Mouse (Mus musculus): ENCODE data around the gene Npm1. TPM values are rescaled to one million over a fixed set of nuclear protein-coding genes. Genes with fewer than 3 reads are reported as not detected.

The Npm1 gene
- total and polyA plus RNA-seq, 3 experiments: 57.6 to 161 (median 136) TPM

DNA sequence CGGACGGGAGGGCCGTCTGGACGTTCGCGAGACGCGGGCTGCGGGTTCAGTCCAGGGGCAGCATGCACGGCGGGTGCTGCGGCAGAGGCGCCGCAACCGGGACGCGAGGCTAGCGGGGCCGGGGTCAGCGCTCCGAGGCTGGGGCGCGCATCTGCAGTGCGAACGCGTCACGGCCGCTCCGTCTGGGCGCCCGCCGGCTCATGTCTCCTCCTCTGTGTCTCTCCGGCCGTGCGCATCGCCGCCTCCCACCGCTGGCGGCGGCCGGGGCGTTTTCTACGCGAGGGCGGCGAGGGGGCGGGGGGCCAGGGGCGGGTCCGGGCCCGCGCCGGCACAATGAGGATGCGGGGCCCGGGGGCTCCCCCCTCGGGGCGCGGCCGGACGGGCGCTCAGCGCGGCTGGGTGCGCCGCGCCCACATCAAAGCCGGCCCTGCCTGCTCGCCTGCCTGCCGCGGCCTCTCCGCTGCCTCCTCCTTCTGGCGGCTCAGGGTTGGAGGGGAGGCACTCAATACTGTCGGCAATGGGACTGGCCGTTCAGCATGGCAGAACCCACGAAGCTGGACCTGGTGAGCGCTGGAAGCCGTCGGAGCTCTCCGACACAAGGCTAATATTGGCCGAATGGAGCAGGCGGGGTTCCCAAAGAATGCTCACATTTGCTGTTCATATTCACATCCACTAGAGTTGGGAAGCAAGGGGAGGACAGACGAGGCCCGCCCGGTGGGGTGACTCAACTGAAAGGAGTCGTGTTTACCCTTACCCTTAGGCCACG, 15.3 kb downstream of the Npm1 start:
- DNase-seq: peak; percentile 65 to 70
- H3K27ac ChIP-seq: no peak overlapping the region
- H3K36me3 ChIP-seq (ENCODE audit: control insufficient read depth, insufficient read depth, low read length): no peaks in the 10 kb centered on the region
- no peaks in the 10 kb centered on the region for H3K79me2 ChIP-seq (replicated peaks; ENCODE audit: control insufficient read depth, insufficient read depth, low read length)
- H3K9ac ChIP-seq (ENCODE audit: low read depth, low read length): peak overlapping the region; percentile 69
- H3K4me3 ChIP-seq: peak overlapping the region; percentile 50
- under 1% methylated on average over 71 of the region's 85 CpGs for WGBS
- no peak for TF ChIP-seq CTCF (IDR thresholded peaks at IDR 0.05)
- TF ChIP-seq EP300 (IDR thresholded peaks at IDR 0.05; ENCODE audit: insufficient read depth, low read depth, low read length): no peak
- TF ChIP-seq POLR2A (IDR thresholded peaks at IDR 0.05; ENCODE audit: insufficient read depth, low read depth, low read length): no peak
- H3K27me3 ChIP-seq (ENCODE audit: control insufficient read depth, insufficient read depth, low read length): 0 out of 2 replicates have a peak, but pooled peaks cover 1% of the 10 kb centered on the region
- intact Hi-C loops (cut with DNase I): loop anchor here (1.0 to 10.0 kb wide), 6 partner anchors 118 to 693 kb away; partner anchors contain the start of gene Ubtd2
- H3K4me1 ChIP-seq (ENCODE audit: control insufficient read depth, insufficient read depth, low read length): no peaks in the 10 kb centered on the region; the same call in 1 of the 2 replicates

GRCm38 (mm10) chr11:33147171-33147571, 15.8 kb downstream of the Npm1 start, which contains the start of gene Fgf18:
Fgf18 (minus strand) TSS chr11:33147400.
- Histone ChIP-seq H3K79me2 (replicated peaks; ENCODE audit: control insufficient read depth, insufficient read depth, low read length) (no peaks in the 10 kb centered on the region), H3K4me3 (peak within 1 kb of the TSS; percentile 50), H3K27ac (peak within 1 kb of the TSS; percentile 47), H3K4me1 (ENCODE audit: control insufficient read depth, insufficient read depth, low read length) (no peaks in the 10 kb centered on the region; the same call in 1 of the 2 replicates), H3K9ac (ENCODE audit: low read depth, low read length) (peak within 1 kb of the TSS; percentile 69), H3K27me3 (ENCODE audit: control insufficient read depth, insufficient read depth, low read length) (0 out of 2 replicates have a peak, but pooled peaks cover 1% of the 10 kb centered on the region), H3K36me3 (ENCODE audit: control insufficient read depth, insufficient read depth, low read length) (no peaks in the 10 kb centered on the region)
- intact Hi-C loops (cut with DNase I): loop anchor here (5.0 to 10.0 kb wide), 2 partner anchors 520 to 692 kb away; partner anchors contain the start of gene Ubtd2
- TF ChIP-seq EP300 (IDR thresholded peaks at IDR 0.05; ENCODE audit: insufficient read depth, low read depth, low read length) (no peak), CTCF (IDR thresholded peaks at IDR 0.05) (0 out of 2 replicates have a peak, but pooled peaks have one; percentile 6)
- peak; percentile 44 to 64 for DNase-seq
- WGBS: under 1% methylated on average over 52 of the region's 53 CpGs

- Histone ChIP-seq H3K4me3 (peak overlapping the region; percentile 50), H3K27me3 (ENCODE audit: control insufficient read depth, insufficient read depth, low read length) (0 out of 2 replicates have a peak, but pooled peaks cover 1% of the 10 kb centered on the region), H3K36me3 (ENCODE audit: control insufficient read depth, insufficient read depth, low read length) (no peaks in the 10 kb centered on the region), H3K27ac (peak overlapping the region; percentile 47), H3K79me2 (replicated peaks; ENCODE audit: control insufficient read depth, insufficient read depth, low read length) (no peaks in the 10 kb centered on the region), H3K4me1 (ENCODE audit: control insufficient read depth, insufficient read depth, low read length) (no peaks in the 10 kb centered on the region; the same call in 1 of the 2 replicates), H3K9ac (ENCODE audit: low read depth, low read length) (peak overlapping the region; percentile 69)
- peak; percentile 51 to 63 for DNase-seq
- intact Hi-C loops (cut with DNase I): loop anchor here (5.0 to 10.0 kb wide), 2 partner anchors 519 to 692 kb away; partner anchors contain the start of gene Ubtd2
- 2% methylated on average over 30 of the region's 30 CpGs for WGBS
- TF ChIP-seq POLR2A (IDR thresholded peaks at IDR 0.05; ENCODE audit: insufficient read depth, low read depth, low read length) (no peak), CTCF (IDR thresholded peaks at IDR 0.05) (no peak), EP300 (IDR thresholded peaks at IDR 0.05; ENCODE audit: insufficient read depth, low read depth, low read length) (no peak)
Measured at GRCm38 (mm10) chr11:33146651-33147131, 16.3 kb downstream of the Npm1 start.

- no peaks in the 10 kb centered on the region for H3K79me2 ChIP-seq (replicated peaks; ENCODE audit: control insufficient read depth, insufficient read depth, low read length)
- TF ChIP-seq POLR2A (IDR thresholded peaks at IDR 0.05; ENCODE audit: insufficient read depth, low read depth, low read length): 0 out of 2 replicates have a peak, but pooled peaks have one; percentile 18
- TF ChIP-seq CTCF (IDR thresholded peaks at IDR 0.05): no peak
- H3K4me3 ChIP-seq: no peak overlapping the region
- 0 out of 2 replicates have a peak, but pooled peaks cover 1% of the 10 kb centered on the region for H3K27me3 ChIP-seq (ENCODE audit: control insufficient read depth, insufficient read depth, low read length)
- peak; percentile 74 to 86 for DNase-seq
- no peaks in the 10 kb centered on the region; the same call in 1 of the 2 replicates for H3K4me1 ChIP-seq (ENCODE audit: control insufficient read depth, insufficient read depth, low read length)
- no peaks in the 10 kb centered on the region for H3K36me3 ChIP-seq (ENCODE audit: control insufficient read depth, insufficient read depth, low read length)
- intact Hi-C loops (cut with DNase I): loop anchor here (5.0 to 10.0 kb wide), 2 partner anchors 519 to 691 kb away; partner anchors contain the start of gene Ubtd2
- no peak overlapping the region for H3K27ac ChIP-seq
- WGBS: 5% methylated on average over 9 of the region's 9 CpGs
- H3K9ac ChIP-seq (ENCODE audit: low read depth, low read length): no peak overlapping the region
Measured at GRCm38 (mm10) chr11:33146143-33146497, 16.9 kb downstream of the Npm1 start.

- WGBS: 33% methylated on average over 7 of the region's 7 CpGs
Measured at GRCm38 (mm10) chr11:33145201-33146142, 17.5 kb downstream of the Npm1 start.

More at GRCm38 (mm10) chr11:33145201-33146142, 17.5 kb downstream of the Npm1 start:
- H3K27ac ChIP-seq: no peak overlapping the region
- TF ChIP-seq POLR2A (IDR thresholded peaks at IDR 0.05; ENCODE audit: insufficient read depth, low read depth, low read length) (no peak), CTCF (IDR thresholded peaks at IDR 0.05) (no peak), EP300 (IDR thresholded peaks at IDR 0.05; ENCODE audit: insufficient read depth, low read depth, low read length) (no peak)
- H3K36me3 ChIP-seq (ENCODE audit: control insufficient read depth, insufficient read depth, low read length): no peaks in the 10 kb centered on the region
- H3K4me1 ChIP-seq (ENCODE audit: control insufficient read depth, insufficient read depth, low read length): no peaks in the 10 kb centered on the region; the same call in 1 of the 2 replicates
- H3K79me2 ChIP-seq (replicated peaks; ENCODE audit: control insufficient read depth, insufficient read depth, low read length): no peaks in the 10 kb centered on the region
- no peak overlapping the region for H3K9ac ChIP-seq (ENCODE audit: low read depth, low read length)
- H3K27me3 ChIP-seq (ENCODE audit: control insufficient read depth, insufficient read depth, low read length): 0 out of 2 replicates have a peak, but pooled peaks cover 1% of the 10 kb centered on the region
- intact Hi-C loops (cut with DNase I): loop anchor here (5.0 to 10.0 kb wide), 2 partner anchors 518 to 691 kb away; partner anchors contain the start of gene Ubtd2
- H3K4me3 ChIP-seq: no peak overlapping the region
- peak in 1 of 2 experiments; percentile 2 for DNase-seq

Data from heart, adult 2 months (tissue).